Mouse (Mus musculus) activated CD4-positive, CD25-positive, alpha-beta regulatory T cell (primary cell): ENCODE data around the gene Usp22. TPM values are rescaled to one million over a fixed set of nuclear protein-coding genes. Genes with fewer than 3 reads are reported as not detected.

Experiments
- polyA plus RNA-seq, 2 experiments: library from polyadenylated mRNA; unstranded; fragments of 100-300 nt; shearing (Covaris generic); gene quantifications; one replicate each; pipeline ENCODE4 v1.2.1; 2017

The Usp22 gene
- polyA plus RNA-seq: 10 to 100 TPM; 24.5 to 30.0 TPM

DNA sequence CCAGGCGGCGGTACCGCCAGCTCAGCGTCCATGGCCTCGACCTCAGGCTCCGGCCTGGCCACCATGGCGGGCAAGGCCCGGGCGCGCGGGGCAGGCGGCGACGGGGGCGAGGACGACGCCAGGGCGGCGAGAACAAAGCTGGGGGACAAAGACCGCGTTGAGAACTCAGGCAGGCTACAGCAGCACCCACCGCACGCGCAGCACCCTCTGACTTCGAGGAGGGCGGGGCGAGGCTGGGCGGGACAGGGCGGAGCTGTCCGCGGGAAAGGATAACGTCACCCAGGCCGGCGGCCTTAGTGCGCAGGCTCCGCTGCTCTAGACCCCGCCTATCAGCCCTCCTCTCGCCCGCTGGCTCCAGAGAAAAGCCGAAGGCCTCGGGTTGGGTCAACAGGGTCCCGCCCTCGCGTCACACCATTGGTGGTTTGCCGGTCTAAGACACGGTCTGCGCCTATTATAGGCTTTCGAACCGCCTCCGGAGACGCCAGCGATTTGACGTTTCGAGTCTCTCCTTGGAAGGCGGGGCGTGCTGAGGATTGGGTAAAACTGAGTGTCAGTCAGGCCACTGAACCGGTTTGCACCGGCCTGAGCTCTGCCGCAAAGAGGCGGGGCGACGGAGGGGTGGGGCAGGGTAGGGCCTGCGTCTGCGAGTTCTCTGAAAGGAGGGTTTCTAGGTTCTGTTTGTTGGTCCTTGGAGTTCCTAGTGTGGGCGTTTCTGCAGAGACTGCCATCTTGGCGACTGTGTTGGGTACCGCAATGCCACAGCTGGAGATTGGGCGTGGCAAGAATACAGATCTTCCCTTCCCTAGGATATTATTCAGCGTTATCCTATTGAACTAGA lies at the start of gene Usp22:
Gene Usp22 (minus strand): TSS at position 235 of the 838 bp plus-strand sequence.

DNA sequence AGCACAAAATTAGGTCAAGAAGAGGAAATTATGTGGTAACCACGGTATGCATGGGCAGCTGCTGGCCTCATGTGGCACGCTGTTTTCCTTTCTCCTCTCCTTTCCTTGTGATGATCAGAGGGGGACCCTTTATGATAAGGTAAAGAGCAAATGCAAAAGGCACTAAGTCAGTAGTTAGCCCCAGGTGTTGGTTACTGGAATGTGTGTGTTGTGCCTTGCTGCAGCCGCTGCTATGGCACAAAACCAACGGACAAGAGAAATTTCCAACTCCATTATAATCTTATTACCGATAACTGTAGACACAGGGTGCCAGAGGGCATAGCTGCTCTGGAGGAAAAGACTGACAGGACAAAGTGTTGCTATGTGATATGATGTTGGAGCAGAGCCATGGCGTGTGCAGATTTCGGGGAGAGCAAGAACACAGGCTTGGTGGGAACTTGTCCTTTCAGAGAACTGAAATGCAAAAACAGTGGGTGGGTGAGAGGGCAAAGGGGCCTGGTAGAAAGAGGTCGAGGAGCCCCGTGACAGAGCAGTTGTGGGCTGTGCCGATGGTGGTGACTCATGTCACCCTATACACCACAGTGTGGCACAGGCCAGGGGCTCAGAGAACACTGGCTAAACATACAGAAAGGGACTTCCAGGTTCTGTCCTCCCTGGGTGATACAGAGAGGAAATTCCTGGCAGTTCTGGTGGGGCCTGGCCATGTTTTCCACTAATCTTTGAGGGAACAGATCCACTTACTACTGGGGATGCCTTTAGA lies 32.8 kb upstream of the Usp22 start, which contains the start of gene Aldh3a1:
Gene Aldh3a1 (plus strand): TSS at position 51 of the 760 bp plus-strand sequence.

DNA sequence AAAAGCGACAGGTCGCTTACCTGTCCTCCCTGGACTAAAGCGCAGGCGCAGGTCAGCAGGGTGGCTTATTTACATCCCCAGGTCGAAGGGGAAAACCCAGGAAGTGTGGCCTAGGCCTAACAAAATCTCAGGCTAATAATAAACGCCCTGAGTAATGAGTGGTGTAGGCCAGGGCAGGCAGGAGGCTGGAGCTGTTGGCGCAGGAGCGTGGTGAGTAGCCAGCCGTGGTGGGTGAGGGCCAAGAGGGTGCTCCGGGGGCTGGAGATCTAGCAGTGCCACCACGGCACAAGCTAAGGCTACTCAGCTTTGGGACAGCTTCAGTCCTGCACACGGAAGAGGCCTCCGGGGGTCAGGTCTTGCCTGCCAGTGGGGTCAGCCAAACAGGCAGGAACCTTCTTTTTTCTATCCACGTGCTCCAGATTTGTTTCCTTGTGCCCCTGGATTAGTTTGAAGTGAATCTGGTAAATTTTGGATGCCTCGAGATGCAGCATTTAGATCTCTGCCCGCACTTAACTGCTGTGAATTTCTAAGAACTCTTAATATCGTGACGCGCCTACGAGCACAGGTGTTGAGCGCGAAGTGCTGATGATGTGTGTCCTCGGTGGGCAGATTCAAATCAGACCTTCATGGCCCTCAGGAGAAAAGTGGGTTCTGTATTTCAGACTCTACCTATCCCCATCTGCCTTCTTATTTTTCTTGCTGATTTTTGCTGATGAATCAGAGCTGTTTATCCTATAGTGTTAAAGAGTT lies 48.1 kb downstream of the Usp22 start, which contains the start of gene Tnfrsf13b:
Gene Tnfrsf13b (plus strand): TSS at position 150 of the 750 bp plus-strand sequence.

Other genes starting within 250 kb of the Usp22 start
- gene Map2k3, start 243.0 kb downstream of the Usp22 start, polyA plus RNA-seq: 100 to 1,000 TPM in 1 of 2 experiments, 10 to 100 TPM in 1; 65.7 to 124 TPM
- gene Kcnj12, start 152.5 kb downstream of the Usp22 start, polyA plus RNA-seq: under 1 TPM in 1 of 2 experiments, not detected in 1; 0.76 TPM
- gene Tnfrsf13b, start 48.3 kb downstream of the Usp22 start, polyA plus RNA-seq: 10 to 100 TPM; 60.9 to 84.0 TPM
- not detected for gene Aldh3a1, start 32.5 kb upstream of the Usp22 start, polyA plus RNA-seq
- gene Aldh3a2, start 92.4 kb upstream of the Usp22 start, polyA plus RNA-seq: 10 to 100 TPM; 33.2 to 46.5 TPM
- gene Slc47a2, start 167.8 kb upstream of the Usp22 start, polyA plus RNA-seq: not detected
- under 1 TPM in 1 of 2 experiments, not detected in 1; 0.17 TPM for gene Slc47a1, start 203.3 kb upstream of the Usp22 start, polyA plus RNA-seq